ENCODE assay signal across 9 mouse cellular contexts in genomic region chr9:31221170-31221569, GRCm38 (mm10). TPM values are rescaled to one million over a fixed set of nuclear protein-coding genes. Genes with fewer than 3 reads are reported as not detected.
DNase-seq lines count a peak whose midpoint lies in the region; ATAC-seq and TF ChIP-seq lines count a peak whose summit lies in the region.
"Had no signal": no experiment of that assay in that cellular context is flagged by ENCODE, and none has a peak within 500 bp of the region (broad histone marks: within the 10 kb centered on the region; RNA-seq: fewer than 3 reads in every experiment).

No protein-coding gene starts in this region.

- H3K27ac ChIP-seq in lung, embryonic 14.5 days (ENCODE audit: low read depth): peak overlapping the region; percentile 33
- peak overlapping the region; percentile 69 to 70 for H3K27ac ChIP-seq in heart, embryonic 14.5 days (replicated peaks in 1 of 2; ENCODE audit: control insufficient read depth in 1 of 2, insufficient read depth in 1 of 2, low read depth in 2 of 2, low read length in 2 of 2)
- no peak overlapping the region for H3K27ac ChIP-seq in neural tube, embryonic 12.5 days
- H3K27ac ChIP-seq in midbrain, embryonic 15.5 days: no peak overlapping the region
- H3K27ac ChIP-seq: liver, embryonic 13.5 days had no signal

- TF ChIP-seq CTCF in lung, embryonic 14.5 days (IDR thresholded peaks at IDR 0.05; ENCODE audit: low read depth): no peak
- TF ChIP-seq CTCF in lung, adult 2 months (IDR thresholded peaks at IDR 0.05; ENCODE audit: insufficient read depth, low read length): no peak

- no peak overlapping the region for H3K4me3 ChIP-seq in lung, embryonic 14.5 days (ENCODE audit: low read depth, low read length)
- no peak overlapping the region for H3K4me3 ChIP-seq in lung, adult 2 months (replicated peaks; ENCODE audit: extremely low read depth, low read depth, low read length)
- peak overlapping the region in 1 of 2 experiments; percentile 14; a peak in 1 of 4 replicates for H3K4me3 ChIP-seq in heart, embryonic 14.5 days (ENCODE audit: control insufficient read depth in 1 of 2, insufficient read depth in 1 of 2, low read depth in 1 of 2, low read length in 2 of 2)
- no peak overlapping the region for H3K4me3 ChIP-seq in neural tube, embryonic 12.5 days
- no peak overlapping the region for H3K4me3 ChIP-seq in midbrain, embryonic 15.5 days
- H3K4me3 ChIP-seq: liver, embryonic 13.5 days had no signal

- no peak overlapping the region for H3K9ac ChIP-seq in lung, embryonic 14.5 days
- H3K9ac ChIP-seq in heart, embryonic 14.5 days (ENCODE audit: low read length): no peak overlapping the region
- H3K9ac ChIP-seq in neural tube, embryonic 12.5 days: no peak overlapping the region
- no peak overlapping the region for H3K9ac ChIP-seq in midbrain, embryonic 15.5 days
- H3K9ac ChIP-seq: liver, embryonic 13.5 days had no signal

- DNase-seq in lung, embryonic 14.5 days: peak; percentile 72
- DNase-seq in lung, adult 2 months: no peak
- peak; percentile 25 for DNase-seq in embryo, embryonic 9.5 days (ENCODE audit: extremely low spot score)
- DNase-seq in spleen, postnatal 14 days (ENCODE audit: low spot score in 2 of 2): no peak
- DNase-seq: gastrocnemius, postnatal 10 days; liver, embryonic 13.5 days had no signal

- 26% methylated on average over 10 of the region's 10 CpGs for WGBS in lung, embryonic 14.5 days
- WGBS in lung, adult 2 months: 42% methylated on average over 10 of the region's 10 CpGs
- 23% methylated on average over 10 of the region's 10 CpGs for WGBS in heart, embryonic 14.5 days
- 41% methylated on average over 10 of the region's 10 CpGs for WGBS in neural tube, embryonic 12.5 days
- WGBS in midbrain, embryonic 15.5 days: 32% methylated on average over 10 of the region's 10 CpGs

- H3K9me3 ChIP-seq in lung, embryonic 14.5 days (ENCODE audit: low read depth, low read length): no peaks in the 10 kb centered on the region
- H3K9me3 ChIP-seq in heart, embryonic 14.5 days (ENCODE audit: control insufficient read depth, low read length): no peaks in the 10 kb centered on the region
- H3K9me3 ChIP-seq in neural tube, embryonic 12.5 days: no peaks in the 10 kb centered on the region
- no peaks in the 10 kb centered on the region for H3K9me3 ChIP-seq in midbrain, embryonic 15.5 days
- H3K9me3 ChIP-seq: liver, embryonic 13.5 days had no signal

- peak; percentile 35; the same call in 1 of the 2 replicates for ATAC-seq in lung, embryonic 14.5 days (ENCODE audit: insufficient read depth)
- ATAC-seq in heart, embryonic 14.5 days (ENCODE audit: insufficient number of reproducible peaks, insufficient read depth, low FRiP score, low read depth): no peak
- ATAC-seq in neural tube, embryonic 12.5 days (ENCODE audit: low FRiP score, low read depth): no peak
- no peak for ATAC-seq in midbrain, embryonic 15.5 days (replicated peaks)

- no peaks in the 10 kb centered on the region for H3K27me3 ChIP-seq in lung, embryonic 14.5 days (ENCODE audit: insufficient read depth, low read length)
- no peaks in the 10 kb centered on the region for H3K27me3 ChIP-seq in heart, embryonic 14.5 days (ENCODE audit: control insufficient read depth, insufficient read depth, low read length)
- H3K27me3 ChIP-seq in neural tube, embryonic 12.5 days (replicated peaks): no peaks in the 10 kb centered on the region
- no peaks in the 10 kb centered on the region for H3K27me3 ChIP-seq in midbrain, embryonic 15.5 days (replicated peaks)

- TF ChIP-seq POLR2A in lung, adult 2 months (IDR thresholded peaks at IDR 0.05; ENCODE audit: borderline replicate concordance, extremely low read depth, low read depth, low read length): no peak

- no peaks in the 10 kb centered on the region; the same call in 1 of the 2 replicates for H3K4me1 ChIP-seq in lung, embryonic 14.5 days (ENCODE audit: insufficient read depth)
- peaks cover 11% of the 10 kb centered on the region for H3K4me1 ChIP-seq in lung, adult 2 months (ENCODE audit: control insufficient read depth, insufficient read depth, low read length)
- H3K4me1 ChIP-seq in heart, embryonic 14.5 days (ENCODE audit: control insufficient read depth in 2 of 2, insufficient read depth in 2 of 2, low read length in 2 of 2): peaks cover 8 to 10% of the 10 kb centered on the region in 2 experiments
- no peaks in the 10 kb centered on the region for H3K4me1 ChIP-seq in neural tube, embryonic 12.5 days
- H3K4me1 ChIP-seq in midbrain, embryonic 15.5 days: no peaks in the 10 kb centered on the region

- no peaks in the 10 kb centered on the region for H3K36me3 ChIP-seq in lung, embryonic 14.5 days (ENCODE audit: insufficient read depth)
- H3K36me3 ChIP-seq in heart, embryonic 14.5 days (ENCODE audit: control insufficient read depth, insufficient read depth, low read length): no peaks in the 10 kb centered on the region
- H3K36me3 ChIP-seq in neural tube, embryonic 12.5 days: no peaks in the 10 kb centered on the region
- no peaks in the 10 kb centered on the region for H3K36me3 ChIP-seq in midbrain, embryonic 15.5 days (replicated peaks)
- H3K36me3 ChIP-seq: liver, embryonic 13.5 days had no signal

- H3K4me2 ChIP-seq in lung, embryonic 14.5 days: peak overlapping the region; percentile 35; the same call in 1 of the 2 replicates
- H3K4me2 ChIP-seq in heart, embryonic 14.5 days (ENCODE audit: low read length): peak overlapping the region; percentile 34
- peak overlapping the region; percentile 25; the same call in 1 of the 2 replicates for H3K4me2 ChIP-seq in neural tube, embryonic 12.5 days (replicated peaks)
- H3K4me2 ChIP-seq in midbrain, embryonic 15.5 days: no peak overlapping the region
- H3K4me2 ChIP-seq: liver, embryonic 13.5 days had no signal

RNA-seq across cellular contexts. Expression of gene Aplp2, which starts 9.6 kb away (rescaled TPM):
- 390 and 394 TPM in 2 replicates for polyA plus RNA-seq in lung, embryonic 14.5 days (2014; fragmentation: Nextera tagmentation; extraction: Ambion mirVana)
- polyA plus RNA-seq in lung, adult 2 months (2012; rRNA removed): 465 and 568 TPM in 2 replicates
- polyA plus RNA-seq in heart, embryonic 14.5 days (2014; fragmentation: Nextera tagmentation; extraction: Ambion mirVana): 385 and 386 TPM in 2 replicates
- polyA plus RNA-seq in neural tube, embryonic 12.5 days (2016; fragmentation: Nextera tagmentation; extraction: Ambion mirVana): 308 and 334 TPM in 2 replicates
- 326 and 328 TPM in 2 replicates for polyA plus RNA-seq in midbrain, embryonic 15.5 days (2015; fragmentation: Nextera tagmentation; extraction: Ambion mirVana)

RNA-seq across cellular contexts. Expression of gene Prdm10, which starts 59.2 kb away (rescaled TPM):
- 5.7 and 6.7 TPM in 2 replicates for polyA plus RNA-seq in lung, embryonic 14.5 days (2014; fragmentation: Nextera tagmentation; extraction: Ambion mirVana)
- 6.3 and 7.3 TPM in 2 replicates for polyA plus RNA-seq in lung, adult 2 months (2012; rRNA removed)
- polyA plus RNA-seq in heart, embryonic 14.5 days (2014; fragmentation: Nextera tagmentation; extraction: Ambion mirVana): 3.7 and 4.2 TPM in 2 replicates
- polyA plus RNA-seq in neural tube, embryonic 12.5 days (2016; fragmentation: Nextera tagmentation; extraction: Ambion mirVana): 6.5 and 8.0 TPM in 2 replicates
- 8.9 and 9.9 TPM in 2 replicates for polyA plus RNA-seq in midbrain, embryonic 15.5 days (2015; fragmentation: Nextera tagmentation; extraction: Ambion mirVana)

Comparison
In these comparisons a context has a peak if more than half of its experiments do, and no peak if none do; other contexts are left out.
1. DNase-seq: peak in lung, embryonic 14.5 days (single experiment) and embryo, embryonic 9.5 days (single experiment); none in lung, adult 2 months (single experiment) and spleen, postnatal 14 days (0 of 2).
2. H3K27ac ChIP-seq: peak in lung, embryonic 14.5 days (single experiment) and heart, embryonic 14.5 days (2 of 2); none in neural tube, embryonic 12.5 days (single experiment) and midbrain, embryonic 15.5 days (single experiment).